Mouse (Mus musculus) lung, postnatal 14 days (tissue): ENCODE data around the gene Olfr676.
"Not testable (repeated sequence)": the region's sequence is repeated elsewhere in the genome, so short reads cannot be mapped to it uniquely, and the experiment has no call there.

Source experiments
- DNase-seq: peaks from one replicate; pipeline ENCODE4 v3.0.0; 2021

Olfr676 gene

GRCm38 (mm10) chr7:105032398-105032797 lies at the start of gene Olfr676:
Gene Olfr676 (plus strand): TSS chr7:105032698.
- no peak for DNase-seq

DNA sequence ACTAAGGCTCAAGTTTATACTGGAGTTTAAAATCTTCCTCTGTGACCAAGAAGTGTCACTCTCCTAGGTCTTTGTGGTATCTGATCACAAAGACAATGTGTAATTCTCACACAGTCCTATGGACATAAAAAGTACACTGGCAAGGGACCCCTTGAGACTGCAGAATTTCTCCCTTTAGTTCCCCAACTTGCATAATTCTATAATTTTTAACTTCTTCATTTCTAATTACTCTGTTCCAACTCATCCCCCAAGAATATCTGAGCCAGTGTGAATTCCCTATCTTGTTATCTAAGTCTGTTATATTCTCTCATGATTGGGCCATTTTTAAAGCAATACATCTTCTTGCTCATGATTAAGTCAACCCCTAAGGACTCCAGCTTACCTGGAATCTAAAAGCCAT lies 30.6 kb upstream of the Olfr676 start, which contains the start of gene Olfr672:
Olfr672 (minus strand) TSS at position 101 of the 400 bp plus-strand sequence.
- DNase-seq = no peak

DNA sequence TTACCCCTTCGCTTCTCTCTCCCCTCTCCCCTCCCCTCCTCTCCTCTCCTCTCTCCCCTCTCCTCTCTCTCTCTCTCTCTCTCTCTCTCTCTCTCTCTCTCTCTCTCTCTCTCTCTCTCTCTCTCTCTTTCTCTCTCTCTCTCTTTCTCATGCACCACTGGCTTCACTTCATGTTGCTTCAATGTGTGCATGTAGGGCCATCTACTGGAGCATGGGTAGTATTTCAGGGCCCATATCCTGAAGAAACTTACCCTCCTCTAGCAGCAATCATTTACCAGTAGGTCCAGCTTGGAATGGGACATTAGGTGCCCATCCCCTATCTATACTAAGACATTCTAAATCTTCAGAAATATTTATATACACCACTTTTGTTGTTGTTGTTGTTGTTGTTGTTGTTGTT lies 10.0 kb upstream of the Olfr676 start:
- DNase-seq = no peak

- no peak for DNase-seq
These were observed 4.1 kb upstream of the Olfr676 start, which contains the start of gene Olfr675 for GRCm38 (mm10) chr7:105028360-105028759. Gene Olfr675 (minus strand): TSS chr7:105028460.

DNA sequence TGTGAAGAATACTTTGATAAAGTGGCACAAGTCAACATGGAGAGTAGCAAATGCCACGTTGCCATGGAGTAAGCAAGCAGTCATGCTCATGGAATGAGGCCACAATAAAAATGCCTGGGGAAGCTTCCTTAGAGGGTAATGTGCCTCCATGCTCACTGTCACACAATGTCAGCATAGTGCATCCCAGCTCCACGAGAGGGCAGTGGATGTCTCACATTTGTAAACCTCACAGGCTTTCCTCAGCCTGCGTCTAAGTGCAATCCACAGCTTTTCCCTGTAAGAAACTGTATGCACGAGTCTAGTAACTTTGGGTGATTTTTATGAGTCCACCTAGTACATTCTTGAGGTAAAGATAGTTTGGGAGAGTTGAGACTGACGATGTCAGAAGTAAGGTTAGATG lies 1.3 kb downstream of the Olfr676 start:
- DNase-seq = not testable (repeated sequence)

DNA sequence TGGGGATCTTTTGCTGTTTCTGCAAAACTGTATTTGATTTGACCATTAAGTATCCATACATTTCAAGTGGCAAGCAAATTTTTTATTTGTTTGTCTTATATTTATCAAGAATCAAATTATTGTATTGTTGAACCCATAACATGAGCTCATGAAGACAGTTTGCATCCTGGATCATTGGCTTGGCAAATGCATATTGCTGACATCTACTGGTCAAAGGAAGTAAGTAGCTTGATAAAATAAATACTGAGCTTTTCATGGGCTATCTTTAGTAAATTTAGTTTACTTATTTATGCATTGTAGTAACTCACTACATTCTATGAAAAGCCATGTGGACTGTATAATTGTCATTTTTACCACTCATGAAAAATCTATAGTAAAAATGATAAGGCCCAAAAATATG lies 26.5 kb downstream of the Olfr676 start:
- DNase-seq = no peak

DNA sequence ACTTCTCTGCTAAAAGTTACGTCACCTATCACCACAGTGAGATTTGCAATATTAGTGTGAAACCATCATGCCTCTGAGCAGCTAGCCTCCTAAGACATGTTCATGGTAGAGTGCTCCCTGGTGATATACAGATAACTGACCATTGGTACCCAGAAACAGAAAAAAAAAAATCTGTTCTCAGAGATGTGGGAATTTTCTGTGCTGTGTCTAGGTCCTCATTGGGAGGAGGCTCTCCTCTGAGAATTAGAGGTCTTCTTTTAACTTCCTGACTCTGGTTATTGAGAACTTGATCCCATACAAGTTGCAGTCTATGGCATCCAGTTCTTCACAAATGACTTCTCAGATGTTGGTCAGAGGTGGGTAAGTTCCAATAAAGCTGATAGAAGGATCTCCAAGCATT lies 31.7 kb downstream of the Olfr676 start, which contains the start of gene Olfr678:
Olfr678 (plus strand) TSS at position 301 of the 400 bp plus-strand sequence.
- no peak for DNase-seq

DNA sequence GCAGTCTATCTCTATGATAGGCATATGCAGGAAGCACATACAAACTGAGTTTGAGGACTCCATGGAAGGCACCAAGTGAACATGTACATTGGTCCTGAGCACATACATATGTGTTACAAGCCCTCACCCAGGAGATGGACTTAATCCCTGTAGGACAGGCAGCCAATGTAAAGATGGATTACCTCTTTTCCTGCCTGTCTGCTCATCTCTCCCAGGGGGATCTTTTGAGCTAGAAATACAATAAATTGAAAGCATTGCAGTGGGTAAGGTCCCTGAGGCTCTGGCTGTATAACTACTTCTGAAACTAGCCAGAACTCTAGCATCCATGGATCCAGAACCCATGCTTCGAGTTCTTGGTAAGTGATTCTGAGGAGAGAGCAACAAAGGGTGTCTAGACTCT lies 48.4 kb downstream of the Olfr676 start, which contains the start of gene Olfr679:
Olfr679 (plus strand) TSS at position 301 of the 400 bp plus-strand sequence.
- no peak for DNase-seq
